ENCODE assay signal across 10 mouse cellular contexts in the genomic region with DNA sequence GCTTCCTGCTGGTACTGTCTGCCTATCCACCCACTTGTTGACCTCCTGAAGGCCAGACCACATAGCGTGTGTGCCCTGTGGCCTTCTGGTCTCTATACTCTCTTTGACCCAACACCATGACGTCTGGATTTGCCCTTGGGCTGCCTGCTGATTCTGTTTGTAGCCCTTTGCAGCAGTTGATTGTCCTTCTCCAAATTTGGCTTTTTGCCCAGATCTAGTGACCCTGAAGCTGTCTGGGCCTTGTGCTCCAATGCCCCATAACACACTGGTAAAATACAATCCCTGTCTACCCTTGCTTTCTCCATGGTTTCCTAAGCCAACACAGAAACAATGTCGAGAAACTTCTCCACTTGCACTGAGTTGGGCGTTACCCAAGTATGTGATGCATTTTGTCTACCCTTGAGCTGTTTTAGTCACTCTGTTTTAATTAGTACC.
DNase-seq lines count a peak whose midpoint lies in the region; ATAC-seq and TF ChIP-seq lines count a peak whose summit lies in the region.
"Had no signal": no experiment of that assay in that cellular context is flagged by ENCODE, and none has a peak within 500 bp of the region (broad histone marks: within the 10 kb centered on the region; RNA-seq: fewer than 3 reads in every experiment).

No protein-coding gene starts in this region.

- no peak overlapping the region for H3K4me3 ChIP-seq in neural tube, embryonic 12.5 days
- no peak overlapping the region for H3K4me3 ChIP-seq in cerebellum, adult 2 months (replicated peaks; ENCODE audit: insufficient read depth, low read depth, low read length)
- H3K4me3 ChIP-seq: megakaryocyte, embryonic 14.5 days had no signal

- ATAC-seq in neural tube, embryonic 12.5 days (ENCODE audit: low FRiP score, low read depth), result peak; percentile 21; the same call in 1 of the 2 replicates

- 38% methylated on average over 4 of the region's 4 CpGs for WGBS in neural tube, embryonic 12.5 days
- WGBS in cerebellum, adult 2 months, result 58% methylated on average over 4 of the region's 4 CpGs

- peak; percentile 35 for DNase-seq in embryo, embryonic 10 days (ENCODE audit: low spot score)
- DNase-seq in embryo, embryonic 9.5 days (ENCODE audit: extremely low spot score), result no peak
- peak; percentile 71 for DNase-seq in ovary, adult 18-20 months (ENCODE audit: low spot score)
- DNase-seq in ovary, postnatal 14 days (ENCODE audit: low spot score), result no peak
- DNase-seq in forelimb bud, embryonic 11.5 days (ENCODE audit: low read depth, low spot score), result peak; percentile 47
- DNase-seq in cerebellum, adult 2 months, result no peak
- DNase-seq in c-Kit-positive CD71-positive TER-119-positive erythroid progenitor cells, embryonic 14.5 days (ENCODE audit: low spot score), result no peak

- no peak for TF ChIP-seq CTCF in cerebellum, adult 2 months (IDR thresholded peaks at IDR 0.05; ENCODE audit: borderline replicate concordance, insufficient read depth, low read depth, low read length)

- no peaks in the 10 kb centered on the region for H3K27me3 ChIP-seq in neural tube, embryonic 12.5 days (replicated peaks)
- H3K27me3 ChIP-seq in cerebellum, adult 2 months (ENCODE audit: control insufficient read depth, insufficient read depth, low read length), result no peaks in the 10 kb centered on the region
- H3K27me3 ChIP-seq: megakaryocyte, embryonic 14.5 days had no signal

- H3K4me1 ChIP-seq in neural tube, embryonic 12.5 days, result no peaks in the 10 kb centered on the region
- H3K4me1 ChIP-seq in cerebellum, adult 2 months (ENCODE audit: control insufficient read depth, insufficient read depth, low read length), result 0 out of 2 replicates have a peak, but pooled peaks cover 4% of the 10 kb centered on the region
- H3K4me1 ChIP-seq: megakaryocyte, embryonic 14.5 days had no signal

- no peak overlapping the region for H3K4me2 ChIP-seq in neural tube, embryonic 12.5 days (replicated peaks)
- H3K4me2 ChIP-seq: heart, embryonic 11.5 days had no signal

- H3K27ac ChIP-seq in neural tube, embryonic 12.5 days, result no peak overlapping the region
- H3K27ac ChIP-seq in cerebellum, adult 2 months (ENCODE audit: insufficient read depth, low read length), result no peak overlapping the region

- no peaks in the 10 kb centered on the region for H3K9me3 ChIP-seq in neural tube, embryonic 12.5 days

- H3K36me3 ChIP-seq in neural tube, embryonic 12.5 days, result no peaks in the 10 kb centered on the region

- H3K9ac ChIP-seq in neural tube, embryonic 12.5 days, result no peak overlapping the region

- no peak for TF ChIP-seq POLR2A in cerebellum, adult 2 months (IDR thresholded peaks at IDR 0.05; ENCODE audit: borderline replicate concordance, insufficient read depth, low read length)

Comparison
In these comparisons a context has a peak if more than half of its experiments do, and no peak if none do; other contexts are left out.
1. DNase-seq: peak in embryo, embryonic 10 days (single experiment), ovary, adult 18-20 months (single experiment) and forelimb bud, embryonic 11.5 days (single experiment); none in embryo, embryonic 9.5 days (single experiment), ovary, postnatal 14 days (single experiment), cerebellum, adult 2 months (0 of 2) and c-Kit-positive CD71-positive TER-119-positive erythroid progenitor cells, embryonic 14.5 days (single experiment).